Mouse (Mus musculus) CD4-positive helper T cell, adult 2 months (primary cell): ENCODE data around the gene Amotl1.
A peak's percentile ranks its signal among the peaks of the same experiment; 100 is the strongest.
"Not testable (repeated sequence)": the region's sequence is repeated elsewhere in the genome, so short reads cannot be mapped to it uniquely, and the experiment has no call there.

Source experiments
- DNase-seq: peaks from one replicate; pipeline ENCODE4 v3.0.0-alpha.2; 2012; ENCODE audit warnings: low read depth, missing footprints, low spot score

Gene Amotl1

GRCm38 (mm10) chr9:14644956-14645355 lies at the start of gene Amotl1:
TSS of gene Amotl1 (minus strand) at chr9:14645056.
- DNase-seq: no peak

DNA sequence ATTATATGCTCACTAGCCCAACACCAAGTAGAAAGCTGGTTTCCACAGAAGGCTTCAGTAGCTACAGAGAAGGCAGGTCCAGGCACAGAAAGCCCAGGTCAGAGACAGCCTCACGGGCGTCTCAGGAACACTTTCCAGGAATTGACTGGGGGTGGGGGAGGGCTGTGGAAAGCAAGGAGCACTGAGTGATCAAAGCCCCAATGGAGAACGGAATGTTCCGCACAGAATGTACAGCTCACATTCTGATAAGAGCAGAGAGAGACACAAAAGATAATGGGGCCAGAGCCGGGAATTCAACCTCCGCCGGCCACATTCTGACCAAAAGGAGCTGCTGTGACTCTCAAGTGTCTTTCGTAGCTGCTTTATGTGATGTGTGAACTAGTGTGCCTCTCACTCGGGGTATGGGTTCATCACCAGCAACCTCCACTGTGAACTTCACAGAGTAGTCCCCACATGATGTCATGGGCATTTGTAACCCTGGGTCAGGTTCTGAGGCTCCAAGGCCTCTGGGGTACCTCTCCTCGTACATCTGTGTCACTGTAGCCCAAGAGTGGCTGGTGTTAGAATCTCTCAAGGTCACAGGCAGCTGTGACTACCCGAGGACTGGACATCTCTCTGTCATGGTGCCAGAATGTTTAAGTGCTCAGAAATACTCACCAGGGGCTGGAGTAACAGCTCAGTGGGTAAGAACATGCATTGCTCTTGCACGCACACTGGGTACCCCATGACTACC lies 44.7 kb upstream of the Amotl1 start:
- no peak for DNase-seq

DNA sequence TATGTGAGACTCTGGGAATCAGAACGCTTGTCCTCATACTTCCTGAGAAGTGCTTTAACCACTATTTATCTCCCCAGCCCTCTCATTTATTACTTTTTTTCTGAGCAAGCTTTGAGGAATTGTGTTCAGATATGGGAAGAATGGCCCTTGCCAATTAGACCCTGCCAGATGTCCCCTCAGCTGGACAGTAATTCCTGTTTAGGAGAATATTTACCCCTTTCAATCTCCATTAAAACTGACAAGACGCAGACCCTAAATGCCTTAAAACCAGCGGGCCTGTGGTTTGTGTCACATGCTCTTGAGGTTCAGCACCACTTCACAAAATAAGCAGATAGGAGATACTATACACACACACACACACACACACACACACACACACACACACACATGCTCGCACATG lies 39.5 kb upstream of the Amotl1 start:
- DNase-seq: no peak

- DNase-seq: no peak
Observed at GRCm38 (mm10) chr9:14682741-14683140, 37.9 kb upstream of the Amotl1 start.

DNA sequence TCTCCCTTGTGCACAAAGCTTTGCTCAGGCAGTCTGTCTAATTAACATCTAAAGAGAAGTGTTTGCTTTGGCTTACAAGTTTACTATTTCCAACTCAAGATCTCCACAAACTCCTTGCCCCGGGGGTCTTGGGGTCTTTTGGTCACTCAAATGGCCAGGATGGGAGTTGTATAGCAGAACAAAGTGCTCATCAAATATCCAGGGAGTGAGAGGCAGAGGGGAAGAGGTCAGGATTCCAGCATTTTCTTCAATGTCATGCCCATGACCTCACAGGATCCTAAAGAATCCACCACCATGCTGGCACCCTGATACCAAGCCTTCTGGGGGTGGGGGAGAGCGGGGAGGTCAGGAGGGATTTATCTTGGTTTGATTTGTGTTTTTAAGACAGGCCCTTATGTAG lies 35.7 kb upstream of the Amotl1 start:
- no peak for DNase-seq

GRCm38 (mm10) chr9:14675707-14676691 lies 31.1 kb upstream of the Amotl1 start:
- DNase-seq: no peak

- DNase-seq: no peak
Observed at GRCm38 (mm10) chr9:14674506-14674905, 29.6 kb upstream of the Amotl1 start.

GRCm38 (mm10) chr9:14673109-14673508 lies 28.3 kb upstream of the Amotl1 start:
- no peak for DNase-seq

GRCm38 (mm10) chr9:14671965-14672364 lies 27.1 kb upstream of the Amotl1 start:
- not testable (repeated sequence) for DNase-seq

DNA sequence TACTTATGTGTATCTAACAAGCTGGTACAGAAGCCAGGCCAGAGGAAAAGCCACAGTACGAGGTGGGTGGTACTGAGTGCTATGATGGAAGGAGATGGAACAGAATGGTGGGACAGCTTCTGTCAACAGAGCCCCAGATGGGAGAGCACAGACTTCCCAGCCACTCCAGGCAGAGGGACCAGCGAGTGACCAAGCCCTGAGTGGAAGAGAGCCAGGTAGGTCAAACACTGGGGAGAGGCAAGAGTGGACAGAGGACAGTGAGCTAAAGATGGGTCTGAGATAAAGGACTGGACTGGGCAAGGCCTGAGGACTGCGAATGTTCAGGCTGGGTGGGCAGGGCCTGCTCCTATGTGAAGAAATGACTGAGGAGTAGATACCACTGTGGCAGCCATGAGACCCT lies 23.5 kb upstream of the Amotl1 start:
- no peak for DNase-seq

DNA sequence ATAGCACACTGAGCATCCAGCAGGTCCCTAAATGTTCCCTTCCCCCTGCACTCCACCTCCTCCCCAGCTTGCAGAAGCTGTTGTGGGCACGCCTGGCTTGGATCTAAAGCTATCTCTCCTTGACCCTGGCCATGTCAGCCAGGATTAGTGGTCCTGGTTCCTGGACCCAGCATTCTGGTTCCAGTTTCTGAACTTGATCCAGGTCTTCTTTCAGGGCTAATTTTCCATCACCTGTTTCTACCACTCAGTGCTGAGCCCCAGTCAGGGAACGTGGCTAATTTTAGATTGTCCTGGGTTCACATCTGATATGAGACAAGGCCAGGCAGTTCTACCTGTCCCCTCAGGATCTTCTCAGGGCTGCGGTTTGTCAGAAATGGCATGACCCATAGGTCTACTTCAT lies 21.2 kb upstream of the Amotl1 start:
- no peak for DNase-seq

DNA sequence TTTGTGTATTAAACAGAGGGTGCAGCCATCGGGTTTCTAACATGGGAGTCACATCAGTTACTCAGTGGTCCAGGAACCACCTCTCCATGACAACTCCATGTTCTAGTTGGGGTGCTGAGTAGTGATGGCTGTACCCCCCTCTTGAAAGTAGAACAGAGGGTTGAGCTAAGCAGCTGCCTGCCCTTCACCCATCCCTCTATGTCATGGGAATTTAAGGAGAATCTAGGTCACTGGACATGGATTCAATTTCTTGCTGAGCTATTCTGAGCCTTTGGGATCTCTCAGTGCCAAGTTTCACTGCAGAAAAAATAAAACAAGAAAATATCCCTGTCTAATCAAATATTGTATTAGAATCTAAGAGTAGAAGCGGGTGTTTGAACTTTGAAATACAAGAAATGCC lies 18.7 kb upstream of the Amotl1 start:
- DNase-seq: no peak

DNA sequence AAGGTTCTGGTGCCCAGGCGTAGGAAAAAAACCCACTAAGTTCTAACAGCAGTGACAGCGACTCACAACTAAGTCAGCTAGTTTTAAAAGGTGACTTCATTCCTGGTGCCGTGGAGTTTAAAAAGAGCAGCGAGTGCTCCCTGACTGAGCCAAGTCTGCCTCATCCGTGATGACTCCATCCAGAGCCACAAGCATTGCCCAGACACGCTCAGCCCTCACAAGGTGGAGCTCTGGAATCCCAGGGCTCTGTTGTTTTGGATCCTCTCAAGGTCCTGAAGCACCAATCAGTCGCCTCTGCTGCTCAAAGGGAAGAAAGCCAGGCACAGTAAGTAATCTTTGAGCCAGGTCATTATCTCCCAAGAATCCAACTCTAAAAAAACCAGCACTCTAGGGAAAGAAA lies 18.0 kb upstream of the Amotl1 start:
- no peak for DNase-seq

- DNase-seq: no peak
Observed at GRCm38 (mm10) chr9:14662138-14662537, 17.3 kb upstream of the Amotl1 start.

- peak; percentile 43 for DNase-seq
Observed at GRCm38 (mm10) chr9:14657926-14658325, 13.1 kb upstream of the Amotl1 start.

GRCm38 (mm10) chr9:14654010-14654409 lies 9.2 kb upstream of the Amotl1 start:
- DNase-seq: no peak

- DNase-seq: no peak
Observed at GRCm38 (mm10) chr9:14652761-14653160, 7.9 kb upstream of the Amotl1 start.

DNA sequence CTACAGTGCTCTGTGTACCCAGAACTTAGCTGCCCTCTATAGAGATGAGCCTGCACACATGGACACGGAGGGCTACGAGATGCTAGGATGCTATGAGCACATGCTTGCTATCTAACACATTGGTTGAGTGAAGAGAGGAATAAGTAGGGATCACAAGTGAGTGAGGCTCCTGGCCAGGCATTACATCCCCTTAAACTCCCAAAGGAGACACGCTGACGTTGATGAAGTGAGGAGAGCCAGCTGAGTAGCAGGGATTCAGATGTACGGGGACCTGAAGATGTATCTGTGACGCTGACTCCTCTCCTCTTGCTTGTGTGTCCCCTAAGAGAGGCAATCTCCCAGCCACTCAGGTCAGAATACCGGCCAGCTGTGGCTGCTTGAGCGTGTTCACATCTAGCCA lies 3.0 kb upstream of the Amotl1 start:
- DNase-seq: no peak

GRCm38 (mm10) chr9:14646641-14647040 lies 1.8 kb upstream of the Amotl1 start:
- no peak for DNase-seq

DNA sequence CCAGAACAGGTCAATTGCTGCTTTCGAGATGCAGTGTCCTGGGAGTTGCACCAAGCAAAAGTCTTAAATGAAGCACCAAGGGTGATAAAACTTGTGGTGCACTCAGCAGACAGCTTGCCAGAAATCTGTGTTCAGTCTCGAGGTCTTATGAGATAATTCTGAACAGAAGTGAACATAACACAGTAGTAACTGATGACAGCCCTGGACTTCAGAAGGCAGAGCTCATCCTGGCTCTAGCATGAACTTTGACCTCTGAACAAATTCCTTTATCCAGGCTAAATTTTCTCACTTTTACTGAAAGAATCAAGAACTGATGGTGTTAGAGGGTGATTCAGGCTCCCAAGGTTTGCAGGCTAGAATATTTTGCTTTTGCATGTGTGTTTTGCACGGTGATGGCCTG lies 1.2 kb upstream of the Amotl1 start:
- DNase-seq: no peak

GRCm38 (mm10) chr9:14643328-14643727 lies 1.5 kb downstream of the Amotl1 start:
- DNase-seq: peak; percentile 9

GRCm38 (mm10) chr9:14642251-14643021 lies 2.4 kb downstream of the Amotl1 start:
- no peak for DNase-seq
